Mouse (Mus musculus): ENCODE measurements around the gene Tarsl2.

DNA sequence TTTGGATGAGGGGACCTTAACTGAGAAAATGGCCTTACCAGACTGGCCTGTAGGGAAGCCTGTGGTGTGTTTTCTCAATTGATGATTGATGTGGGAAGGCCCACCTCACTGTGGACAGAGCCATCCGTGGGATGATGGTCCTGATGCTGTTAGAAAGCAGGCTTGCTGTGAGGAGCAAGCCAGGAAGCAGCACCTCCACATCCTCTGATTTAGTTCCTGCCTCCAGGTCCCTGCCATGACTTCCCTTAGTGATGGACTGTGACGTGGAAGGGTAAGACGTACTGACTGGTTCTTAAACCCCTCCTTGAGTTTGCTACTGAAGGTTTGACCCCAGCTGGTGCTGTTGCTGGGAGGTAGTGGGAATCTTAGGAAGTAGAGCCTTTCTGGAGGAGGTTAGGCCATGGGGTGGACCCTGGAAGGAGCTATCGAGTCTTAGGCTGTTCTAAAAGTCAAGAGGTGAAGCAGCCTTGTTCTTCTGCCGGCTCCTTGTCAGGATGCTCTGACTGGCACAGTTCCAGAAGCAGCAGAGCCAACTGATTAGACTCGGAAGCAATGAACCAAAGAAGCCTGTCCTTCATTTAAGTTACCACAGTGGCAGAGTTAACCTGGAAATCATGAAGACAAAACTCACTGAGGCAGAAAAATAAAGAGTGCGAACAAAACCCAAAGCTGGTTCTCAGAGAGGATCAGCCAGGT is 34.4 kb downstream of the Tarsl2 start:
- TF ChIP-seq CTCF (IDR thresholded peaks at IDR 0.05; ENCODE audit: low read depth, low read length), result no peak
- no peak for TF ChIP-seq POLR2A (IDR thresholded peaks at IDR 0.05; ENCODE audit: borderline replicate concordance, low read depth, low read length)
